In the genomic region with DNA sequence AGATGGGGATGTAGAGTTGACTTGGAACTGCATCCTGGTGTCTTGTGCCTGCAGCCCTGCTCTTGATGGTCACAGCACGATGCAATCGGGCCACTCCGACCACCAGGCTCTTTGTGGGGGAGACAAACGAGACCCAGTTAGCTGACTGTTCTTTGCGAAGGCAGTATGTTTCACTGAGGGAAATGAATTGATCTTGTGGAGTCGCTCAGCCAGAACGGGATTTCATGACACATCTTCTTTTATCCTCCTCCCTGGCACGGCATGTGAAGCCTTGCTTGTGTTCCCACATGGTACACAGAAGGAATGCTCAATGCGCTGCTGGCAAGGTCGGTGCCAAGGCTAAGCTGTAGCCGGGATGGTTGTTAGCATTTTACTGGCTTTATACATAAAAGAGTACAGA, we compare ENCODE assay signal across 9 mouse cellular contexts.
DNase-seq lines count a peak whose midpoint lies in the region; ATAC-seq and TF ChIP-seq lines count a peak whose summit lies in the region.
"Had no signal": no experiment of that assay in that cellular context is flagged by ENCODE, and none has a peak within 500 bp of the region (broad histone marks: within the 10 kb centered on the region; RNA-seq: fewer than 3 reads in every experiment).

No protein-coding gene starts in this region.

- no peak for DNase-seq in embryonic facial prominence, embryonic 10.5 days (ENCODE audit: low spot score)
- DNase-seq in cerebellum, adult 11 months: peak; percentile 16
- peak; percentile 63 for DNase-seq in hindbrain, embryonic 14.5 days (ENCODE audit: low spot score)
- no peak for DNase-seq in testis, postnatal 14 days (ENCODE audit: low spot score)
- no peak for DNase-seq in stomach, postnatal 0 days (ENCODE audit: low spot score)
- no peak for DNase-seq in heart, adult 18-20 months

- H3K4me2 ChIP-seq in embryonic facial prominence, embryonic 15.5 days (replicated peaks): no peak overlapping the region
- no peak overlapping the region for H3K4me2 ChIP-seq in hindbrain, embryonic 14.5 days (replicated peaks)
- H3K4me2 ChIP-seq in midbrain, embryonic 16.5 days (ENCODE audit: low read length): no peak overlapping the region
- H3K4me2 ChIP-seq in stomach, postnatal 0 days (replicated peaks; ENCODE audit: low read depth): no peak overlapping the region
- H3K4me2 ChIP-seq: embryonic facial prominence, embryonic 12.5 days had no signal

- ATAC-seq in embryonic facial prominence, embryonic 15.5 days (ENCODE audit: insufficient number of reproducible peaks, low FRiP score, low TSS enrichment, low read depth): no peak; the same call in 1 of the 2 replicates
- ATAC-seq in hindbrain, embryonic 14.5 days (ENCODE audit: low FRiP score): peak; percentile 84; the same call in 1 of the 2 replicates
- peak; percentile 86 for ATAC-seq in midbrain, embryonic 16.5 days
- ATAC-seq in stomach, postnatal 0 days (ENCODE audit: low FRiP score, low TSS enrichment): no peak

- no peak for TF ChIP-seq CTCF in stomach, postnatal 0 days (IDR thresholded peaks at IDR 0.05; ENCODE audit: low read depth)

- H3K9ac ChIP-seq in embryonic facial prominence, embryonic 15.5 days: no peak overlapping the region
- no peak overlapping the region for H3K9ac ChIP-seq in hindbrain, embryonic 14.5 days
- no peak overlapping the region for H3K9ac ChIP-seq in midbrain, embryonic 16.5 days (ENCODE audit: low read depth, low read length)
- no peak overlapping the region for H3K9ac ChIP-seq in stomach, postnatal 0 days (ENCODE audit: low read length)
- H3K9ac ChIP-seq: embryonic facial prominence, embryonic 12.5 days had no signal

- no peak for TF ChIP-seq EP300 in stomach, postnatal 0 days (optimal IDR thresholded peaks at IDR 0.05)

- no peaks in the 10 kb centered on the region for H3K9me3 ChIP-seq in embryonic facial prominence, embryonic 15.5 days (replicated peaks)
- H3K9me3 ChIP-seq in embryonic facial prominence, embryonic 10.5 days: 0 out of 2 replicates have a peak, but pooled peaks cover 3% of the 10 kb centered on the region
- peaks cover 16% of the 10 kb centered on the region for H3K9me3 ChIP-seq in hindbrain, embryonic 14.5 days (ENCODE audit: control insufficient read depth, low read length)
- H3K9me3 ChIP-seq in midbrain, embryonic 16.5 days (replicated peaks; ENCODE audit: control insufficient read depth, low read length, poor library complexity, severe bottlenecking): peaks cover 4% of the 10 kb centered on the region
- no peaks in the 10 kb centered on the region for H3K9me3 ChIP-seq in stomach, postnatal 0 days (ENCODE audit: control insufficient read depth, low read length)

- H3K4me3 ChIP-seq in embryonic facial prominence, embryonic 15.5 days (replicated peaks): no peak overlapping the region
- no peak overlapping the region for H3K4me3 ChIP-seq in embryonic facial prominence, embryonic 10.5 days
- H3K4me3 ChIP-seq in hindbrain, embryonic 14.5 days (replicated peaks; ENCODE audit: low read length): no peak overlapping the region
- H3K4me3 ChIP-seq in midbrain, embryonic 16.5 days (ENCODE audit: low read depth, low read length): no peak overlapping the region
- H3K4me3 ChIP-seq in stomach, postnatal 0 days (ENCODE audit: low read depth, low read length): no peak overlapping the region
- H3K4me3 ChIP-seq: embryonic facial prominence, embryonic 12.5 days had no signal

- WGBS in embryonic facial prominence, embryonic 15.5 days: 66% methylated on average over 11 of the region's 11 CpGs
- 89% methylated on average over 11 of the region's 11 CpGs for WGBS in embryonic facial prominence, embryonic 10.5 days
- WGBS in hindbrain, embryonic 14.5 days: 48% methylated on average over 11 of the region's 11 CpGs
- WGBS in midbrain, embryonic 16.5 days: 39% methylated on average over 11 of the region's 11 CpGs
- 88% methylated on average over 11 of the region's 11 CpGs for WGBS in stomach, postnatal 0 days

- H3K36me3 ChIP-seq in embryonic facial prominence, embryonic 15.5 days: no peaks in the 10 kb centered on the region
- H3K36me3 ChIP-seq in embryonic facial prominence, embryonic 10.5 days (replicated peaks): no peaks in the 10 kb centered on the region; the same call in 1 of the 2 replicates
- H3K36me3 ChIP-seq in hindbrain, embryonic 14.5 days (replicated peaks; ENCODE audit: control insufficient read depth, insufficient read depth): no peaks in the 10 kb centered on the region
- H3K36me3 ChIP-seq in midbrain, embryonic 16.5 days (ENCODE audit: control insufficient read depth, insufficient read depth, low read length): no peaks in the 10 kb centered on the region
- H3K36me3 ChIP-seq in stomach, postnatal 0 days (ENCODE audit: control insufficient read depth, insufficient read depth, low read length): no peaks in the 10 kb centered on the region
- H3K36me3 ChIP-seq: embryonic facial prominence, embryonic 12.5 days had no signal

- H3K27ac ChIP-seq in embryonic facial prominence, embryonic 15.5 days (replicated peaks): 0 out of 2 replicates have a peak overlapping the region, but pooled peaks have one; percentile 39
- no peak overlapping the region for H3K27ac ChIP-seq in embryonic facial prominence, embryonic 10.5 days (replicated peaks)
- H3K27ac ChIP-seq in hindbrain, embryonic 14.5 days: peak overlapping the region; percentile 6
- H3K27ac ChIP-seq in midbrain, embryonic 16.5 days (ENCODE audit: low read length): 0 out of 2 replicates have a peak overlapping the region, but pooled peaks have one; percentile 3
- no peak overlapping the region for H3K27ac ChIP-seq in stomach, postnatal 0 days (replicated peaks)
- H3K27ac ChIP-seq: embryonic facial prominence, embryonic 12.5 days had no signal

- no peaks in the 10 kb centered on the region for H3K4me1 ChIP-seq in embryonic facial prominence, embryonic 15.5 days
- H3K4me1 ChIP-seq in embryonic facial prominence, embryonic 10.5 days: no peaks in the 10 kb centered on the region
- H3K4me1 ChIP-seq in hindbrain, embryonic 14.5 days (replicated peaks; ENCODE audit: control insufficient read depth, insufficient read depth, low read length): no peaks in the 10 kb centered on the region
- no peaks in the 10 kb centered on the region for H3K4me1 ChIP-seq in midbrain, embryonic 16.5 days (ENCODE audit: control insufficient read depth, insufficient read depth, low read length)
- no peaks in the 10 kb centered on the region for H3K4me1 ChIP-seq in stomach, postnatal 0 days (replicated peaks; ENCODE audit: control insufficient read depth, insufficient read depth)
- H3K4me1 ChIP-seq: embryonic facial prominence, embryonic 12.5 days had no signal

- H3K27me3 ChIP-seq in embryonic facial prominence, embryonic 15.5 days: no peaks in the 10 kb centered on the region
- H3K27me3 ChIP-seq in embryonic facial prominence, embryonic 10.5 days (replicated peaks; ENCODE audit: low read depth, poor library complexity, severe bottlenecking): no peaks in the 10 kb centered on the region
- no peaks in the 10 kb centered on the region for H3K27me3 ChIP-seq in hindbrain, embryonic 14.5 days (ENCODE audit: control insufficient read depth, insufficient read depth, low read length)
- no peaks in the 10 kb centered on the region for H3K27me3 ChIP-seq in midbrain, embryonic 16.5 days (ENCODE audit: control insufficient read depth, insufficient read depth, low read depth, low read length)
- no peaks in the 10 kb centered on the region for H3K27me3 ChIP-seq in stomach, postnatal 0 days (ENCODE audit: control insufficient read depth, insufficient read depth, low read length)
- H3K27me3 ChIP-seq: embryonic facial prominence, embryonic 12.5 days had no signal

Comparison
In these comparisons a context has a peak if more than half of its experiments do, and no peak if none do; other contexts are left out.
1. H3K27ac ChIP-seq: peak in embryonic facial prominence, embryonic 15.5 days (single experiment), hindbrain, embryonic 14.5 days (single experiment) and midbrain, embryonic 16.5 days (single experiment); none in embryonic facial prominence, embryonic 10.5 days (single experiment) and stomach, postnatal 0 days (single experiment).
2. ATAC-seq: peak in hindbrain, embryonic 14.5 days (single experiment) and midbrain, embryonic 16.5 days (single experiment); none in embryonic facial prominence, embryonic 15.5 days (single experiment) and stomach, postnatal 0 days (single experiment).
3. DNase-seq: peak in cerebellum, adult 11 months (single experiment) and hindbrain, embryonic 14.5 days (single experiment); none in embryonic facial prominence, embryonic 10.5 days (single experiment), testis, postnatal 14 days (single experiment), stomach, postnatal 0 days (single experiment) and heart, adult 18-20 months (0 of 2).